Mouse (Mus musculus): ENCODE measurements around the gene Thsd4.
"Not testable (repeated sequence)": the region's sequence is repeated elsewhere in the genome, so short reads cannot be mapped to it uniquely, and the experiment has no call there.

The Thsd4 gene

DNA sequence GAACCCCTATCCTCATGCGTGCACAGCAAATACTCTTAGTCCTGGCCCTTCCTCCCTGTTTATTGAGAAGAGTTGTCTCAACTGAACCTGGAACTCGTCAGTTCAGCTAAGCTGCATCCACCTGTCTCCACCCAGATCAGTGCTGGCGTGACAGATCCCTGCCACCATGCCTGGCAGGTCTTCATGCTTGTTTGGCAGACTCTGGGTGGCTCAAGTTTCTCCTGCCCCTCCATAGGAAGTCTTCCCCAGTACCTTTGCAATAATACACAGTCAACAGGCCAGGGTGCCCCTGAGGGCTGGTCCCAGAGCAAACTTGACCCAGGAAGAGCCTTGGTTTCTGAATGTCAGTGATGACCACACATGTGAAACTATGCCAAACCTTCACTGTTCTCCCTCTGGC, 576.6 kb downstream of the Thsd4 start:
- DNase-seq (ENCODE audit: low spot score), result no peak

DNA sequence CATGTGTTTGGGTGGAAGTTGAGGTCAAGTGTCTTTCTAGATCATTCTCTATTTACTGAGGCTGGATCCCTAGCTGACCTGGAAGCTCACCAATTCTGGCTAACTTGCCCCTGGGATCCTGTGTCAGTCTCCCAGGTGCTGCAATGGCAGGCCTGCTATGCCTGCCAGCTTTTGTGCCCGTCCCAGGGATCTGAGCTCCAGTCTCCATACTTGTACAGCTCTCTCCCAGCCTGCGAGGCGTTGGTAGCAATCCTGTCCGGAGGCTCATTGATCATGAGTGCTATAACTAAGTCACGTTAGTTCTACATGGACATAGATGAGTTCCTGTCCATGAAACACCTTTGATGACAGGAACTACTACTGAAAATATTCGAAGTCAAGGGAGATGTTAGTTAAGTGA, 578.0 kb downstream of the Thsd4 start:
- no peak for DNase-seq (ENCODE audit: low spot score)

DNA sequence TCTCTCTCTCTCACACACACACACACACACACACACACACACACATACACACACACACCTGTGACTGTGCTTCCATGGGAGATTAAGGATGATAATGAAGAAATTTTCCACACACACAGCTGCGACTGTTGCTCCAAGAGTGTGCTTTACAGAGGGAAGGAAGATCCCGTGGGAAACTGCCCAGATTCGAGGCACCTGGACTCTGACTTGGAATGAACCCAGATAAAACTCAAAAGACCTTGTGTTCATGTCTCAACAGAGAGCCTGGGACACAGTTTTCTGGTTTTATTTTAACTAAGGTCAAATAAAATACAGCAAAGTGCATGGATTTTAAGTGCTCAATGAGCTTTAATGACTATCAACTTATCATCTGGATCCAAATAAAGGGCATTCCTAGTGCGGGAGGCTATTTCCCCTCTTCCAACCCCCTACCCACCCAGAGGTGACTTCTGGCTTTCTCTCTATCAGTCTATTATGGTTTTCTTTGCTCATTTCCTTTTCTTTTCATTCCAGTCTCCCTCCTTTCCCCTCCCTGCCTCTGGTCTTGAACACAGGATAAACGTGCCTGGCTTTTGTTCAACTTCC, 579.3 kb downstream of the Thsd4 start:
- no peak for DNase-seq (ENCODE audit: low spot score)

DNA sequence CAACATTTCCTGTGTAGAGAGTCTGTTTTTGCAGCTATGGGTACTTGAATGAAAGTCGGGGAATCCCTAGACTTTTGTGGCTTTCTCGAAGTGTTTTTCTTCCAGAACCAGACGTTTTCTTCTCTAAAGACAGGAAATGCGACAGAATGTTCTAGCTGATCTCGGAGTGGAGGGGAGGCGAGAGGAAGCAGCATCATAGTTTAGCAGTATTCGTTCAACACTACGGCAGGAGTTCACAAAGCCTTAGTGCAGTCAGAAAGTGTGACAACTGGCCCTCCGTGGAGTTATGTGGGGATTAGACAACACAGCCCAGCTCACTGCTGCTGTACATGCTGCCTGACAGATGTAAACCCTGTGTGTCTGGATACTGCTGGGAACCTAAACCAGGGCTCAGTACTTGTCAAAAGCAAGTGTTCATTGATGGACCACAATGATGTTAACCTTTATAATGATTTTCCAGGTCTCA, 579.9 kb downstream of the Thsd4 start:
- DNase-seq (ENCODE audit: low spot score), result no peak

DNA sequence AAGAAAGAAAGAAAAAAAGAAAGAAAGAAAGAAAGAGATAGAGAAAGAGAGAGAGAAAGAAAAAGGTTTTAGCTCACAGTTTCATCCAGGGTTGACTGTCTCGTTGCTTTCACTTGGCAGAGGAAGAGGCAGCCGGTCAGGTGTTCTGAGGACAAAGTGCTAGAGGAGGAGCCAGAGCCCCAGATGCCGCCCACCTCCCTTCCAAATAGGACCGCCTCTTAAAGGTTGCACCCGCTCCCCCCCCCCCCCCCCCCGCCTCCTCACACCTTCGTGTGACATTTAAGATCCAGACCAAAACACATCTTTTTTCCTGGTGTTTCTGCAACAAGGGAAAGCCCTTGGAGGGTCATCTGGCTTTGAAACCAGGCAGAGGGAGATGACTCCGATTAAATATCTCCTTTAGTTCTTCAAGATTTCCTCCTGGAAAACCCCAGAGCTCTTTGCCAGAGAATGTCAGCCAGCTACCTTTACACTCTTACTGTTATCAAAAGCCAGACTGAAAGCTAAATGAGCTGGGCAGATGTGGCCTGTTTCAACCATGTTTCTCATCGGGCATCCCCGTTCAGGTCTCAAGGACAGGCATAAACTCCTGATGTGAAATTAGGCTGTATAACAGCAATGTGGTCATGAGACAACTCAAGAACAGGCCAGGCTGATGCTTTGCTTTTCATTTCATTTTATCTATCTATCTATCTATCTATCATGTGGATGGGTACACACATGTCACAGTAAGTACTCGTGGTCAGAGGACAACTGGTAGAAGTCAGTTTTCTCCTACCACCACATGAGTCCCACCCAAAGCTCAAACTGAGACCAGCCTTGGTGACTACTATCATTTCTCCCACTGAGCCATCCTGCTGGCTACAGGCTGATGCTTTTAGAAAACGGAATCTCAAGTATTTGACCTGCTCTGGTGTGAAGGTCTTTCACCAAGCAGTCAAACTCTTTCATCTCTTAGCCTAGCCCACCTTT, 580.6 kb downstream of the Thsd4 start:
- DNase-seq (ENCODE audit: low spot score), result no peak

DNA sequence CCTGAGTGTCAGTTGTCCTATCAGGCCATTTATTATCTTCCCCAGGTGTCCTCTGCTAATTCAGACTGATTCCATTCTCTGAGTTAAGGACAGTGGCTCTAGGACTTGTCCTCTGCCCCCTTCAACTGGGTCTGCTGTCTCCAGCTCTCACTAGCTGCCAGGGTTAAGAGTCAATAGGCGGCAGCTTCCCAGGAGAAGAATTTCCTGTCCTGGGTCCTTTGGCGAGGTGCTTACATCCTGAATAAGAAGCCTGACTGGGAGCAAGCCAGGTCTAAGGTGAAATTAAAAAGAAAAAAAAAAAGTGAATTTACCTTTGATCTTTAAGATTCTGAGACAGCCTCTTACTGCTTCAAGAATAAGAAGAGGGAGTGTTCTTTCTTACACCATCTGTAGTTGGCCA, 582.2 kb downstream of the Thsd4 start:
- no peak for DNase-seq (ENCODE audit: low spot score)

DNA sequence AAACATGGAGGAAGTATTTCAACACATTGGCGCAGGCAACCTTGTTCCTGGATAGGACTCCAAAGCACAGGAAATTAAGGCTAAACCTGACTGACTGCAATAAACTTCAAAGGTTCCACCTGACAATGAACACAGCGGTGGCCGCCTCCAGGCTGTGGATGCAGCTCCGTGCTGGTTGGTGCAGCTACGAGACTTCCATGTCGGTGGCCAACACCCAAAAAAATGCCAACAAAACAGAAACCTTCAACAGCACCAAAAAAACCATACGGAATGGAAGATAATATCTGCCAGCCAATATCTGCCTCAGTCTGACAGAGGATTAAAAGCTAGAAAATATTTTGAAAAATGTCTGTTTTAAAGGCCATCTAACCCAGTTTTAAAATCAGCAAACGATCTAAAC, 583.3 kb downstream of the Thsd4 start:
- DNase-seq (ENCODE audit: low spot score), result no peak

DNA sequence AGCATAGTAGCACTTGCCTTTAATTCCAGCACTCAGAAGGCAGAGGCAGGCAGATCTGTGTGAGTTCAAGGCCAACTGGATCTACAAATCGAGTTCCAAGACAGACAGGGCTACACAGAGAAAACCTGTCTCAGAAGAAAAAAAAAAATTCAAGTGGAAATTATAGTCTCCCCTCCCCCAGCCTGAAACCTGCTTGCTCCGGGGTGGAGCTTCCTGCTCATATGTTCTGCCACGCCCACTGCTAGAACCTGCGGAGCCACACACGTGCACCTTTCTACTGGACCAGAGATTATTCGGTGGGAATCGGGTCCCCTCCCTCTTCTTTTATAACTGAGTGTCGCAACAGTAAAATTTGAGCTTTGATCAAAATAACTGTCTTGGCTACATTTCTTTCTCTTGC, 586.0 kb downstream of the Thsd4 start:
- not testable (repeated sequence) for DNase-seq (ENCODE audit: low spot score)

DNA sequence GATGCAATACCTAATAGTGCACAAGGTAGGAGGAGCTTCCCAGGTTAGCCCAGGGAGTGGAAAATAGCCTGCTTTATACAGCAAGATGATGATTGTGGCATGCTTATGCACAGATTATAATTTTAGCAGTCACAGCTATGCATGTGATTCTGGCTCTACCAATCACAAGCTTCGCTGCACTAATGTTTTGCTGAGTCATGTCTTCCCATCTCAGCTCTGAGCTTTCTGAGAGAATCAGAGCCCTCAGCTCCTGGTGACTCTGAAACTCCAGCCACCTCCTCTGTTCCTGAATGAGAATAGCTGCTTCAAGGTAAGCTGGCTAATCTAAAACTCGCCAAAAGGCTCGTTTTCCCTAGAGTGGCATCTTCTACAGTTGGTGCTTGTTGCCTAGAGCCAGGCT, 591.6 kb downstream of the Thsd4 start:
- DNase-seq (ENCODE audit: low spot score), result no peak

All from adipocyte (in vitro differentiated cells).